Mouse (Mus musculus) myocyte (in vitro differentiated cells): ENCODE data around the gene Amigo1.

Source experiments
- POLR2A ChIP-seq: IDR thresholded peaks from one replicate; pipeline ENCODE4 v1.6.1; 2011; ENCODE audit warnings: low read depth, mild to moderate bottlenecking, control low read depth, moderate library complexity; ENCODE audit not compliant: insufficient read length
- USF1 ChIP-seq: IDR thresholded peaks from one replicate; pipeline ENCODE4 v1.6.1; 2011; ENCODE audit warnings: low read depth, mild to moderate bottlenecking, control low read depth, moderate library complexity

DNA sequence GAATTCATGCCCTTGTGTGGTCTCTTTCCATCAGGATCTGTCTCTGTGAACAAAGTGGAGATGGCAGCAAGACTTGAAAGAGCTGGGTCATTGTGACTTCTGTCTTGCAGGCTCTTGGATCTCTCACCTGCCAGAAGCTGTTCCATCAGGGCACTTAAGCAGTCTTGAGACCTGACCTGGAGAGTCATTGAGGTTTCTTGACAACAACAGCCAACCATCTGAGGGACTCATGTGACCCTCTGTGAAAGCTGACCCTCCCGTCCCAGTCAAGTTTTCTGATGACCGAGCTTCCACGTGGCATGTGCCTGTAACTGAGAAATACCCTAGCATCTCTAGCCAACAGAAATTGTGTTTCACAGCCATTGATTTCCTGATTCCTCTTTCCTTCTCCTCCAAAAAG is 1.4 kb upstream of the Amigo1 start:
- TF ChIP-seq POLR2A (no peak), USF1 (no peak)
